ENCODE assay signal across 9 mouse cellular contexts in the genomic region with DNA sequence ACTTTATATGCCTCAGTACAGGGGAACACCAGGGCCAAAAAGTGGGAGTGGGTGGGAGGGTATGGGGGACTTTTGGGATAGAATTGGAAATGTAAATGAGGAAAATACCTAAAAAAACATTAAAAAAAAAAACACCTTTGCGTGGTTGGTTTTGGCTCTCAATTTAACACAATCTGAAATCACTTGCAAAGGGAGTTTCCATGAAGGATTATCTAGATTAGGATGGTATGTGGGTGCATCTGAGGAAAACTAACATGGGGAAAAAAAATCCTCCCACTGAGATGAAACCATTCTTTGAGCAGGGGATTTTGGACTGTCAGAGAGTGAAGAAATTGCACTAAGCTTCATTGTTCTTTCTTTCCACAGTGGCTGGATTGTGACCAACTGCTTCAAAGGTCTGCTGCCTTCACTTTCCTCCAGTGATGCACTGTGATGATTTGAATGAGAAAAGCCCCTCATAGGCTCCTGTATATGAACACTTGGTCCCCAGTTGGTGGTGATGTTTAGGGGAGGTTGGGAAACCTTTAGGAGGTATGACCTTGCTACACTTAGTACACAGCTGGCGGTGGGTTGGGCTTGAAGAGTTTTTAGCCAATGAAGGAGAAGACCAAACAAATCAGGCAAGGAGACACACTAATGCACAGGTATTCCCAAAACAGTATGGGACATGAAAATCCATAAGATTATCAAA. TPM values are rescaled to one million over a fixed set of nuclear protein-coding genes. Genes with fewer than 3 reads are reported as not detected.
DNase-seq lines count a peak whose midpoint lies in the region; ATAC-seq lines count a peak whose summit lies in the region.
"Had no signal": no experiment of that assay in that cellular context is flagged by ENCODE, and none has a peak within 500 bp of the region (broad histone marks: within the 10 kb centered on the region; RNA-seq: fewer than 3 reads in every experiment).

No protein-coding gene starts in this region.

- WGBS in midbrain, embryonic 12.5 days, result 81% methylated on average over 2 of the region's 2 CpGs
- 91% methylated on average over 2 of the region's 2 CpGs for WGBS in midbrain, embryonic 11.5 days
- WGBS in intestine, embryonic 15.5 days, result 82% methylated on average over 2 of the region's 2 CpGs

- no peak for DNase-seq in midbrain, embryonic 11.5 days (ENCODE audit: low spot score, missing footprints)
- DNase-seq in lung, postnatal 14 days, result peak; percentile 51
- DNase-seq in thymus, postnatal 36 days, result peak; percentile 68 to 74
- DNase-seq in embryo, embryonic 10 days (ENCODE audit: low spot score), result no peak
- no peak for DNase-seq in yolk sac, embryonic 10.5 days (ENCODE audit: low spot score)
- no peak for DNase-seq in ovary, postnatal 14 days (ENCODE audit: low spot score)
- DNase-seq: cerebellum, adult 8-10 months had no signal

- H3K9me3 ChIP-seq in midbrain, embryonic 12.5 days, result no peaks in the 10 kb centered on the region
- no peaks in the 10 kb centered on the region for H3K9me3 ChIP-seq in midbrain, embryonic 11.5 days (ENCODE audit: control insufficient read depth, low read length)
- H3K9me3 ChIP-seq in intestine, embryonic 15.5 days, result no peaks in the 10 kb centered on the region

- no peak overlapping the region for H3K4me2 ChIP-seq in midbrain, embryonic 12.5 days (replicated peaks)
- no peak overlapping the region for H3K4me2 ChIP-seq in midbrain, embryonic 11.5 days
- peak overlapping the region; percentile 61 for H3K4me2 ChIP-seq in intestine, embryonic 15.5 days (replicated peaks)

- H3K4me1 ChIP-seq in midbrain, embryonic 12.5 days, result 0 out of 2 replicates have a peak, but pooled peaks cover 3% of the 10 kb centered on the region
- peaks cover 2% of the 10 kb centered on the region; the same call in 1 of the 2 replicates for H3K4me1 ChIP-seq in midbrain, embryonic 11.5 days (ENCODE audit: control insufficient read depth, insufficient read depth, low read length)
- H3K4me1 ChIP-seq in intestine, embryonic 15.5 days (replicated peaks), result 0 out of 2 replicates have a peak, but pooled peaks cover 7% of the 10 kb centered on the region

- 0 out of 2 replicates have a peak overlapping the region, but pooled peaks have one; percentile 15 for H3K27ac ChIP-seq in midbrain, embryonic 12.5 days (replicated peaks)
- no peak overlapping the region for H3K27ac ChIP-seq in midbrain, embryonic 11.5 days (ENCODE audit: low read depth, low read length)
- H3K27ac ChIP-seq in intestine, embryonic 15.5 days, result peak overlapping the region; percentile 84; the same call in 1 of the 2 replicates

- H3K36me3 ChIP-seq in midbrain, embryonic 12.5 days, result no peaks in the 10 kb centered on the region
- H3K36me3 ChIP-seq in midbrain, embryonic 11.5 days (ENCODE audit: control insufficient read depth, insufficient read depth, low read length), result no peaks in the 10 kb centered on the region
- no peaks in the 10 kb centered on the region for H3K36me3 ChIP-seq in intestine, embryonic 15.5 days

- H3K4me3 ChIP-seq in midbrain, embryonic 12.5 days, result no peak overlapping the region
- H3K4me3 ChIP-seq in midbrain, embryonic 11.5 days (ENCODE audit: low read depth, low read length), result no peak overlapping the region
- H3K4me3 ChIP-seq in intestine, embryonic 15.5 days (replicated peaks), result peak overlapping the region; percentile 55

- ATAC-seq in midbrain, embryonic 12.5 days (ENCODE audit: low FRiP score, low read depth), result no peak
- no peak for ATAC-seq in midbrain, embryonic 11.5 days (ENCODE audit: low FRiP score)
- ATAC-seq in intestine, embryonic 15.5 days, result no peak

- H3K27me3 ChIP-seq in midbrain, embryonic 12.5 days, result no peaks in the 10 kb centered on the region
- H3K27me3 ChIP-seq in midbrain, embryonic 11.5 days (ENCODE audit: control insufficient read depth, insufficient read depth, low read length), result no peaks in the 10 kb centered on the region
- H3K27me3 ChIP-seq in intestine, embryonic 15.5 days (replicated peaks), result no peaks in the 10 kb centered on the region

- no peak overlapping the region for H3K9ac ChIP-seq in midbrain, embryonic 12.5 days (replicated peaks)
- no peak overlapping the region for H3K9ac ChIP-seq in midbrain, embryonic 11.5 days (ENCODE audit: low read length)
- no peak overlapping the region for H3K9ac ChIP-seq in intestine, embryonic 15.5 days

RNA-seq across cellular contexts. Expression of a gene that starts 38.4 kb away (rescaled TPM):
- polyA plus RNA-seq in midbrain, embryonic 12.5 days (2016; fragmentation: Nextera tagmentation; extraction: Ambion mirVana), result not detected in 2 replicates
- 0.10 TPM in 1 of 2 replicates, not detected in the other for polyA plus RNA-seq in midbrain, embryonic 11.5 days (2014; fragmentation: Nextera tagmentation; extraction: Ambion mirVana)
- 0.19 and 0.28 TPM in 2 replicates for polyA plus RNA-seq in intestine, embryonic 15.5 days (2015; fragmentation: Nextera tagmentation; extraction: Ambion mirVana)

RNA-seq across cellular contexts. Expression of a gene that starts 56.4 kb away (rescaled TPM):
- polyA plus RNA-seq in midbrain, embryonic 12.5 days (2016; fragmentation: Nextera tagmentation; extraction: Ambion mirVana), result 0.14 TPM in 1 of 2 replicates, not detected in the other
- polyA plus RNA-seq in midbrain, embryonic 11.5 days (2014; fragmentation: Nextera tagmentation; extraction: Ambion mirVana), result not detected in 2 replicates
- 0.80 and 0.90 TPM in 2 replicates for polyA plus RNA-seq in intestine, embryonic 15.5 days (2015; fragmentation: Nextera tagmentation; extraction: Ambion mirVana)

Comparison
In these comparisons a context has a peak if more than half of its experiments do, and no peak if none do; other contexts are left out.
1. DNase-seq: peak in lung, postnatal 14 days (single experiment) and thymus, postnatal 36 days (2 of 2); none in midbrain, embryonic 11.5 days (single experiment), embryo, embryonic 10 days (single experiment), yolk sac, embryonic 10.5 days (single experiment) and ovary, postnatal 14 days (single experiment).